Mouse (Mus musculus) bone marrow macrophage, adult 2 months (primary cell): ENCODE data around the gene Avil.

Source experiments
- CTCF ChIP-seq: IDR thresholded peaks from 2 replicates; pipeline ENCODE4 v1.5.1; 2012; ENCODE audit warnings: low read depth, mild to moderate bottlenecking, low read length, moderate library complexity
- POLR2A ChIP-seq: IDR thresholded peaks from 2 replicates; pipeline ENCODE4 v1.6.1; 2012; ENCODE audit warnings: mild to moderate bottlenecking, low read depth, low read length, borderline replicate concordance

GRCm38 (mm10) chr10:127059968-127060916 lies 59.7 kb downstream of the Avil start, which contains the start of gene March9:
- TF ChIP-seq POLR2A (no peak), CTCF (no peak)
